Mouse (Mus musculus) brain, adult 10 weeks (tissue): ENCODE measurements around the gene Dkk3. TPM values are rescaled to one million over a fixed set of nuclear protein-coding genes. Genes with fewer than 3 reads are reported as not detected.

Source experiments
- polyA plus RNA-seq: library from polyadenylated mRNA; stranded (reverse); fragments of 350-450 nt; fragmentation: Illumina TruSeq; extraction: RNeasy Lipid Tissue Mini Kit (QIAGEN cat#74804); gene quantifications from one replicate; pipeline ENCODE4 v1.2.3, GENCODE M21; 2015; ENCODE audit warnings: low read depth, low replicate concordance

The Dkk3 gene
- polyA plus RNA-seq: 201 TPM

GRCm38 (mm10) chr7:112158942-112159341 lies at the start of gene Dkk3:
Gene Dkk3, minus strand, starts transcription at chr7:112159057.

Other genes starting within 250 kb of the Dkk3 start
- gene Usp47, start 135.6 kb downstream of the Dkk3 start, polyA plus RNA-seq: 39.9 TPM
- 342 TPM for gene Mical2, start 66.8 kb upstream of the Dkk3 start, polyA plus RNA-seq